Mouse (Mus musculus) heart, embryonic 11.5 days (tissue): ENCODE data around the gene Glis3. TPM values are rescaled to one million over a fixed set of nuclear protein-coding genes. Genes with fewer than 3 reads are reported as not detected.

Experiments used
- ATAC-seq: fragments of 200-750 bp; cut with Nextera tagmentation; replicated peaks from 2 replicates; pipeline ENCODE4 v1.8.0; 2017; ENCODE audit warnings: moderate library complexity; ENCODE audit not compliant: insufficient number of reproducible peaks, low FRiP score, low TSS enrichment
- H3K27ac ChIP-seq: fragments of 300-500 bp; sonication (generic); 2 replicates; pipeline ENCODE4 v1.5.1; 2014; ENCODE audit warnings: mild to moderate bottlenecking, low read depth, low read length
- H3K27me3 ChIP-seq: fragments of 300-500 bp; sonication (generic); 2 replicates; pipeline ENCODE4 v1.6.1; 2014; ENCODE audit warnings: mild to moderate bottlenecking, low read length, mixed read lengths; ENCODE audit not compliant: control insufficient read depth, insufficient read depth
- H3K36me3 ChIP-seq: fragments of 300-500 bp; sonication (generic); 2 replicates; pipeline ENCODE4 v1.6.1; 2014; ENCODE audit warnings: mild to moderate bottlenecking, low read length, moderate library complexity, mixed read lengths; ENCODE audit not compliant: control insufficient read depth, insufficient read depth
- H3K4me1 ChIP-seq: fragments of 300-500 bp; sonication (generic); 2 replicates; pipeline ENCODE4 v1.6.1; 2014; ENCODE audit warnings: low read length; ENCODE audit not compliant: control insufficient read depth, insufficient read depth
- H3K4me2 ChIP-seq: fragments of 300-500 bp; sonication (generic); 2 replicates; pipeline ENCODE4 v1.6.1; 2014; ENCODE audit warnings: mild to moderate bottlenecking, moderate library complexity
- H3K4me3 ChIP-seq: fragments of 300-500 bp; sonication (generic); 2 replicates; pipeline ENCODE4 v1.5.1; 2014; ENCODE audit warnings: low read depth, low read length
- H3K9ac ChIP-seq: fragments of 300-500 bp; sonication (generic); 2 replicates; pipeline ENCODE4 v1.6.1; 2014; ENCODE audit warnings: mild to moderate bottlenecking, low read depth, low read length, moderate library complexity
- H3K9me3 ChIP-seq: fragments of 300-500 bp; sonication (generic); replicated peaks from 2 replicates; pipeline ENCODE4 v1.6.1; 2016; ENCODE audit warnings: low read length; ENCODE audit not compliant: control insufficient read depth
- WGBS: fragments of 180-500 bp; shearing (Covaris S2); extraction: QIAGEN DNeasy Blood & Tissue Kit; methylation state at CpG from one replicate; pipeline ENCODE4 v1.1.7; 2014; ENCODE audit not compliant: insufficient replicate concordance; 5-methylcytosine and 5-hydroxymethylcytosine counted together
- polyA plus RNA-seq: library from polyadenylated mRNA; unstranded; fragments of >200 nt; fragmentation: Nextera tagmentation; extraction: Ambion mirVana; gene quantifications from 2 replicates; pipeline ENCODE4 v1.2.1, GENCODE M21; 2014

Glis3 gene
- polyA plus RNA-seq, 1 experiment from 2014 or later = 1.3 TPM

GRCm38 (mm10) chr19:28663148-28663547, 16.7 kb downstream of the Glis3 start:
- 43% methylated on average over 10 of the region's 10 CpGs for WGBS
- Histone ChIP-seq H3K4me3 (no peak overlapping the region), H3K9me3 (no peaks in the 10 kb centered on the region), H3K27me3 (no peaks in the 10 kb centered on the region), H3K4me1 (0 out of 2 replicates have a peak, but pooled peaks cover 2% of the 10 kb centered on the region), H3K27ac (no peak overlapping the region), H3K9ac (no peak overlapping the region), H3K36me3 (no peaks in the 10 kb centered on the region), H3K4me2 (peak overlapping the region; percentile 16; the same call in 1 of the 2 replicates)
- no peak for ATAC-seq

- Histone ChIP-seq H3K4me3 (no peak overlapping the region), H3K4me2 (peak overlapping the region; percentile 39)
- WGBS = 44% methylated on average over 8 of the region's 8 CpGs
Observed at GRCm38 (mm10) chr19:28662474-28662873, 17.4 kb downstream of the Glis3 start.

GRCm38 (mm10) chr19:28660912-28661311, 19.0 kb downstream of the Glis3 start:
- H3K9me3 ChIP-seq = no peaks in the 10 kb centered on the region
- WGBS = 78% methylated on average over 7 of the region's 7 CpGs
- no peak overlapping the region for H3K9ac ChIP-seq
- 0 out of 2 replicates have a peak, but pooled peaks cover 2% of the 10 kb centered on the region for H3K4me1 ChIP-seq
- ATAC-seq = no peak
- H3K4me2 ChIP-seq = no peak overlapping the region
- H3K36me3 ChIP-seq = no peaks in the 10 kb centered on the region
- no peaks in the 10 kb centered on the region for H3K27me3 ChIP-seq
- no peak overlapping the region for H3K27ac ChIP-seq
- H3K4me3 ChIP-seq = no peak overlapping the region

More at GRCm38 (mm10) chr19:28662474-28662873, 17.4 kb downstream of the Glis3 start:
- no peak for ATAC-seq
- H3K27me3 ChIP-seq = no peaks in the 10 kb centered on the region
- no peak overlapping the region for H3K9ac ChIP-seq
- H3K4me1 ChIP-seq = 0 out of 2 replicates have a peak, but pooled peaks cover 2% of the 10 kb centered on the region
- no peak overlapping the region for H3K27ac ChIP-seq
- H3K36me3 ChIP-seq = no peaks in the 10 kb centered on the region
- H3K9me3 ChIP-seq = no peaks in the 10 kb centered on the region

GRCm38 (mm10) chr19:28657686-28658195, 22.1 kb downstream of the Glis3 start:
- no peak overlapping the region for H3K9ac ChIP-seq
- no peaks in the 10 kb centered on the region for H3K36me3 ChIP-seq
- no peaks in the 10 kb centered on the region for H3K27me3 ChIP-seq
- H3K4me1 ChIP-seq = no peaks in the 10 kb centered on the region
- 76% methylated on average over 5 of the region's 5 CpGs for WGBS
- no peak overlapping the region for H3K27ac ChIP-seq
- no peak overlapping the region for H3K4me2 ChIP-seq
- no peak overlapping the region for H3K4me3 ChIP-seq
- no peaks in the 10 kb centered on the region for H3K9me3 ChIP-seq
- ATAC-seq = no peak

- Histone ChIP-seq H3K4me1 (no peaks in the 10 kb centered on the region), H3K27ac (no peak overlapping the region), H3K36me3 (no peaks in the 10 kb centered on the region), H3K9ac (no peak overlapping the region), H3K9me3 (no peaks in the 10 kb centered on the region), H3K4me2 (no peak overlapping the region), H3K27me3 (no peaks in the 10 kb centered on the region), H3K4me3 (no peak overlapping the region)
- 72% methylated on average over 6 of the region's 6 CpGs for WGBS
- no peak for ATAC-seq
Observed at GRCm38 (mm10) chr19:28656882-28657281, 23.0 kb downstream of the Glis3 start.

- ATAC-seq = no peak
- no peaks in the 10 kb centered on the region for H3K4me1 ChIP-seq
- 69% methylated on average over 7 of the region's 7 CpGs for WGBS
- H3K27me3 ChIP-seq = no peaks in the 10 kb centered on the region
- no peaks in the 10 kb centered on the region for H3K9me3 ChIP-seq
- H3K27ac ChIP-seq = no peak overlapping the region
- no peak overlapping the region for H3K4me3 ChIP-seq
- no peak overlapping the region for H3K9ac ChIP-seq
- H3K36me3 ChIP-seq = no peaks in the 10 kb centered on the region
- no peak overlapping the region for H3K4me2 ChIP-seq
Observed at GRCm38 (mm10) chr19:28655166-28655565, 24.7 kb downstream of the Glis3 start.

- Histone ChIP-seq H3K27ac (no peak overlapping the region), H3K9me3 (no peaks in the 10 kb centered on the region), H3K27me3 (no peaks in the 10 kb centered on the region), H3K4me2 (no peak overlapping the region), H3K9ac (no peak overlapping the region), H3K4me1 (no peaks in the 10 kb centered on the region), H3K36me3 (no peaks in the 10 kb centered on the region), H3K4me3 (no peak overlapping the region)
- ATAC-seq = no peak
- 67% methylated on average over 5 of the region's 5 CpGs for WGBS
Observed at GRCm38 (mm10) chr19:28650836-28651235, 29.0 kb downstream of the Glis3 start.

GRCm38 (mm10) chr19:28649489-28649888, 30.4 kb downstream of the Glis3 start:
- H3K4me3 ChIP-seq = no peak overlapping the region
- no peaks in the 10 kb centered on the region for H3K36me3 ChIP-seq
- H3K9ac ChIP-seq = no peak overlapping the region
- no peaks in the 10 kb centered on the region for H3K9me3 ChIP-seq
- H3K27me3 ChIP-seq = no peaks in the 10 kb centered on the region
- no peak overlapping the region for H3K4me2 ChIP-seq
- no peaks in the 10 kb centered on the region for H3K4me1 ChIP-seq
- 55% methylated on average over 5 of the region's 5 CpGs for WGBS
- no peak for ATAC-seq
- no peak overlapping the region for H3K27ac ChIP-seq

- no peak overlapping the region for H3K4me3 ChIP-seq
- H3K27ac ChIP-seq = no peak overlapping the region
- H3K9ac ChIP-seq = no peak overlapping the region
- H3K36me3 ChIP-seq = no peaks in the 10 kb centered on the region
- no peaks in the 10 kb centered on the region for H3K27me3 ChIP-seq
- no peak for ATAC-seq
- no peak overlapping the region for H3K4me2 ChIP-seq
- H3K9me3 ChIP-seq = no peaks in the 10 kb centered on the region
- 51% methylated on average over 4 of the region's 4 CpGs for WGBS
- no peaks in the 10 kb centered on the region for H3K4me1 ChIP-seq
Observed at GRCm38 (mm10) chr19:28648881-28649280, 31.0 kb downstream of the Glis3 start.
